Mouse (Mus musculus) cerebellum, adult 2 months (tissue): ENCODE measurements around the gene 6430548M08Rik.

Experiments used
- CTCF ChIP-seq: fragments of 200-500 bp; IDR thresholded peaks from 2 replicates; pipeline ENCODE4 v1.5.1; 2011; ENCODE audit warnings: low read depth, mild to moderate bottlenecking, control low read depth, low read length, moderate library complexity, borderline replicate concordance; ENCODE audit not compliant: insufficient read depth
- POLR2A ChIP-seq: fragments of 200-500 bp; IDR thresholded peaks from 2 replicates; pipeline ENCODE4 v1.6.1; 2011; ENCODE audit warnings: low read length, control low read depth, borderline replicate concordance; ENCODE audit not compliant: insufficient read depth

GRCm38 (mm10) chr8:120146051-120146450 lies 32.1 kb downstream of the 6430548M08Rik start:
- no peak for TF ChIP-seq POLR2A
- TF ChIP-seq CTCF, result no peak
